Mouse (Mus musculus) heart, embryonic 16.5 days (tissue): ENCODE measurements at regions not wholly inside any gene's neighbourhood (a gene's known extent, or its start where the extent isn't known, plus 50 kb on each side); places are given as distances from the start of the nearest gene placed in this dataset.
A peak's percentile ranks its signal among the peaks of the same experiment; 100 is the strongest.

Source experiments
- ATAC-seq: fragments of 200-750 bp; cut with Nextera tagmentation; replicated peaks from 2 replicates; pipeline ENCODE4 v1.8.0; 2017; ENCODE audit warnings: moderate number of reproducible peaks; ENCODE audit not compliant: insufficient read depth, low FRiP score; ENCODE audit errors: extremely low read depth
- H3K27ac ChIP-seq: fragments of 300-500 bp; sonication (generic); 2 replicates; pipeline ENCODE4 v1.5.1; 2014; ENCODE audit warnings: mild to moderate bottlenecking, low read length, control low read depth, moderate library complexity
- H3K27me3 ChIP-seq: fragments of 300-500 bp; sonication (generic); 2 replicates; pipeline ENCODE4 v1.6.1; 2014; ENCODE audit warnings: low read length, mixed read lengths; ENCODE audit not compliant: control insufficient read depth, insufficient read depth
- H3K36me3 ChIP-seq: fragments of 300-500 bp; sonication (generic); 2 replicates; pipeline ENCODE4 v1.6.1; 2014; ENCODE audit not compliant: control insufficient read depth, insufficient read depth
- H3K4me1 ChIP-seq: fragments of 300-500 bp; sonication (generic); 2 replicates; pipeline ENCODE4 v1.6.1; 2014; ENCODE audit warnings: low read length, mixed read lengths; ENCODE audit not compliant: control insufficient read depth, insufficient read depth
- H3K4me2 ChIP-seq: fragments of 300-500 bp; sonication (generic); 2 replicates; pipeline ENCODE4 v1.6.1; 2014; ENCODE audit warnings: low read depth, mild to moderate bottlenecking, control low read depth, low read length
- H3K4me3 ChIP-seq: fragments of 300-500 bp; sonication (generic); 2 replicates; pipeline ENCODE4 v1.5.1; 2014; ENCODE audit warnings: mild to moderate bottlenecking, control low read depth, low read length
- H3K9ac ChIP-seq: fragments of 300-500 bp; sonication (generic); 2 replicates; pipeline ENCODE4 v1.6.1; 2014; ENCODE audit warnings: low read length, control low read depth
- H3K9me3 ChIP-seq: fragments of 300-500 bp; sonication (generic); replicated peaks from 2 replicates; pipeline ENCODE4 v1.6.1; 2016; ENCODE audit warnings: low read length; ENCODE audit not compliant: control insufficient read depth
- WGBS: fragments of 180-500 bp; shearing (Covaris S2); extraction: QIAGEN DNeasy Blood & Tissue Kit; methylation state at CpG from one replicate; pipeline ENCODE4 v1.1.7; 2014; 5-methylcytosine and 5-hydroxymethylcytosine counted together

DNA sequence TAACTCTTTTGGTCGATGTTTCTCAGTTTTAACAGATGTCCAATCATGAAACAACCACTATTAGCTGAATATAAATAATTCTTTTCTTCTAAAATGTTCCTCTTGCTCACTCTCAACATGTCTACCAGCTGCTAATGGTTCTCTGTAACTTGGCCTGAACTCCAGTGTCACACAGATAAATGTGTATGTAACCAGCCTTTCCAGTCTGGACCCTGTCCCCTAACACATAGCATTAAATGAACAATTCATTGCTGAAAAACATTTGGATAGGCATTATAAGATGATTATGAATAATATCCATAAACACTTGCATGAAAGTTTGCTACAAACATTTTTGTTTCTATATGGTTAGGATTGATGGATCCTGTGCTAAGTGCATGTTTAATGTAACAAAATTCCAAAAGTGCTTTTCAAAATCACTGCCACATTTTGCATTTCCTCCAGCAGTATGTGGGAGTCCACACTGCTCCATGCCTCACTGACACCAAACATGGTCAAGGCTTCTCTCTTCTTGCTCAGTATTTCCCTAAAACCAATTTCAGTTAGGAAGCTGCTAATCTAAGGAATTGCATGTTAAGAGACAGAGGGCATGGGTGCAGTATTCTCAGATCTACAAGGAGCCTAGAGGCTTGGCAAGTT, 82.1 kb upstream of the Thbs1 start:
- no peak for ATAC-seq
- Histone ChIP-seq H3K4me2 (no peak overlapping the region), H3K4me1 (no peaks in the 10 kb centered on the region), H3K36me3 (no peaks in the 10 kb centered on the region), H3K9ac (no peak overlapping the region), H3K27ac (no peak overlapping the region), H3K9me3 (no peaks in the 10 kb centered on the region), H3K27me3 (no peaks in the 10 kb centered on the region), H3K4me3 (no peak overlapping the region)
- 60% methylated on average over 1 of the region's 1 CpGs for whole genome bisulfite sequencing

DNA sequence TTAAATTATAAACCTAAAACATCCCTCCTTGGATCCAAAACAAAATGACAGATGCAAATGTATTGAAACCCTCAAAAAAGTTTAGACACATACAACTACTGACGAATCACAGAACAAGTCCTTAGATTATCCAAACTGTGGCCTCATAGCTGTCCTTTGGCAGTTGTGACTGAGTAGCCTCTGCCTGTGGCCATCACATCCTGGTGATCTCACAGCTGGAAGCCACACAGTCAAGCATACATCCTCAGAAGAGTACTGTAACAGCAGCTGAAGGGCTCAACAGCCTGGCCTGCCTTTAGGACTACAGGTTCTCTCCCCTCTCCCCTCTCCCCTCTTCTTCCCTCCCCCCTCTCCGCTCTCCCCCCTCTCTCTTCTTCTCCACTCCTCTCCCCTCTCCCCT, 80.0 kb upstream of the Thbs1 start:
- Histone ChIP-seq H3K36me3 (no peaks in the 10 kb centered on the region), H3K4me3 (no peak overlapping the region), H3K4me2 (no peak overlapping the region), H3K27me3 (no peaks in the 10 kb centered on the region), H3K9ac (no peak overlapping the region), H3K27ac (no peak overlapping the region), H3K9me3 (no peaks in the 10 kb centered on the region), H3K4me1 (no peaks in the 10 kb centered on the region)
- no peak for ATAC-seq
- WGBS = 70% methylated on average over 2 of the region's 2 CpGs

DNA sequence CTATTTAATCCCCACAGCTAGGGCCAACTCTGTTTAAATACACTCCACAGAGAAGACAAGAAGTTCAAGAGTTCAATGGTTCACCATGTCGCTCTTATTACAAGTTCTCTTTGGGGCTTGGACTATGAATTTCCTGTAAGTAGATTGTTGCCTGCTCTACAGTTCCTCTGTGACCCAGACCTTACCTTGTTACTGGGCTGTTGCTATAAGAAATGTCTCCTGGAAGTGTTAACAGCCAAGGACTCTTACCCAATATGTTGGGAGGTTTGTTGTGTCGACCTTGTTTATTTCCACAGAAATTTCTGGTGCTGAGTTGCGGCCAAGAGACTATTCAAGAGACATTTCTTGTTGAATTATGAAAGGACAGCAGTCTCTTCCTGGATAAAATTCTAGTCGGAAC, 78.3 kb upstream of the Thbs1 start:
- Histone ChIP-seq H3K4me2 (no peak overlapping the region), H3K9ac (no peak overlapping the region), H3K27ac (no peak overlapping the region), H3K4me3 (no peak overlapping the region), H3K36me3 (no peaks in the 10 kb centered on the region), H3K9me3 (no peaks in the 10 kb centered on the region), H3K27me3 (no peaks in the 10 kb centered on the region), H3K4me1 (no peaks in the 10 kb centered on the region)
- ATAC-seq = no peak
- WGBS = 78% methylated on average over 4 of the region's 4 CpGs

DNA sequence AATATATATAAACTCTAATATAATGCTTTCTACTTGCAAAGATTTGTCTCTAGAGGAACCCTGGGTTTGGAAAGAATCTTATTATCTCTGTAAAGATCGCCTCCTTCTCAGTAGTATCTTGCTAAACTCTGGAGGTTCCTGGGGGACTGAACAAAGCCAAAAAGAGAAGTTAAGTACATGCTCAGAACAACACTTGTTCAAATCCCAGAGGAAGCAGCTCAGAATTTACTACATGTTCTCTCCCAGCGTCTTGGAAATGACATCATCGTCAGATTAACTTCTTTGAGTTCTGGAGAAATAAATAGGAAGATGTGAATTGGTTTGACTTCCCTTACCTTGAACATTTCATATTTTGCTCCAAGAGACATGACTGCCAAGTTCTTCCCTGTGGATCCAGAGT, 77.7 kb upstream of the Thbs1 start:
- no peak overlapping the region for H3K4me2 ChIP-seq
- no peaks in the 10 kb centered on the region for H3K9me3 ChIP-seq
- no peak overlapping the region for H3K9ac ChIP-seq
- H3K36me3 ChIP-seq = no peaks in the 10 kb centered on the region
- H3K27me3 ChIP-seq = no peaks in the 10 kb centered on the region
- no peak for ATAC-seq
- H3K4me3 ChIP-seq = no peak overlapping the region
- H3K4me1 ChIP-seq = peaks cover 5% of the 10 kb centered on the region; the same call in 1 of the 2 replicates
- WGBS = 69% methylated on average over 3 of the region's 3 CpGs
- H3K27ac ChIP-seq = no peak overlapping the region

DNA sequence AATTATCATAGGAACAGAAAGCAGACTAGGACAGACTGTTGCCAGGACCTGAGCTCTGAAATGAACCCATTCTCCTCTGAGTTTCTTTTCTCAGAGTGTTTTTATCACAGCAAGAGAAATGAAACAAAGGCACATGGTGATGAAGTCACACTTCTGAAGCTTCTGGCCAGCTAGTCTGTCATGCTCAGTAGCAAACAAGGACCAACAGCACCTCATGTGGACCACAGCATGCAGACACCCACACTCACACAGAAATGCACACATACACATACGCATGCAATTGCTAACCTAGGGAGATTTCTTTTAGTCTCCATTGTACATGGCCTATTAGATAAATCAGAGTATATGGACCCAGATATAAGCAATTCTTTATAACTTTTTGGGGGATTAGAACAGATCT, 76.3 kb upstream of the Thbs1 start:
- Histone ChIP-seq H3K4me1 (peaks cover 10% of the 10 kb centered on the region), H3K27ac (no peak overlapping the region), H3K36me3 (no peaks in the 10 kb centered on the region), H3K4me3 (no peak overlapping the region), H3K9me3 (no peaks in the 10 kb centered on the region), H3K27me3 (no peaks in the 10 kb centered on the region), H3K4me2 (no peak overlapping the region), H3K9ac (no peak overlapping the region)
- 97% methylated on average over 1 of the region's 1 CpGs for WGBS
- no peak for ATAC-seq

DNA sequence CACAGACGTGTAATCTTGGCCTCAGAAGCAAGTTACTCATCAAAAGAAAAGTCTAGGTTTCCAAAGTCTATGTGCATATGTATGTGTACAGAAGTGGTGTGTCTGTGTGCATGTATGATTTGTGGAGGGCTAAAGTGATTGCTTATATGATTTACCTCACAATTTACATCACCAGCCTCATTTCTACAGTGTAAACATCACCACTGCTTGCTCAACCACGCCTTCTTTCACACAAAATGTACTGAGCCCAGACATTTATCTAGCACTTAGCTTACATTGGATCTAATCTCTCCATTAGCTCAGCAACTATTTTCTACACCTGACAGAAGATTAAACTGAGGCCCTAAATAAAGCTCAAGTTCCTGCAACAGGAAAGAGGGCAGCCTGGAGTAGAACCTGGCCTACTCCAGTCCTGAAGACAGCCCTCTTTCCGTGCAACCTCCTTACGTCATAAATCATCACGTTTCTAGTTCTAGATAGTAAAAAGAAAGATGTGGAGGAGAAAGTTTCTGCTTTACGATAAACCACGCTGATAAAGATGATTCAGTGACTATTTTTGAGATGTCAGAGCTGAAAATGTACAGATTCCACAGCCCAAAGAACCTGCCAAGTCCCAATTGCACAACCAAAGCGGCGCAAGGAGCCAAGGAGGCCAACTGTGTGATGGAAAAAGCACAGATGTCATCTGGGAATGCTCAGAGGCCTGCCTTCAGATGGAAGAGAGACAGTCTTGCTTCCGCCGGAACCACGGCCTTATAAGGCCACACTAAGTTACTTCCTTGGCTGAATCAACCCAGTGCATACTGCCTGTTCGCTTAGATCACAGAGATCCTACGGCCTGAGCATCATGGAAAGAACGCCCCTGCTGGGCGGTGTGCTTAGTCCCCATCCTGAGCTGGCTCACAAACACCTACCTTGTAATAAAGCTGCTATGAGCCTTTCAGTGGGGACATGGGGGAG, 72.5 kb upstream of the Thbs1 start:
- peak; percentile 83 for ATAC-seq
- no peak overlapping the region for H3K4me2 ChIP-seq
- H3K36me3 ChIP-seq = no peaks in the 10 kb centered on the region
- no peak overlapping the region for H3K4me3 ChIP-seq
- H3K27ac ChIP-seq = peak overlapping the region; percentile 34
- peaks cover 12% of the 10 kb centered on the region for H3K4me1 ChIP-seq
- no peaks in the 10 kb centered on the region for H3K27me3 ChIP-seq
- no peak overlapping the region for H3K9ac ChIP-seq
- no peaks in the 10 kb centered on the region for H3K9me3 ChIP-seq
- WGBS = 60% methylated on average over 16 of the region's 16 CpGs

DNA sequence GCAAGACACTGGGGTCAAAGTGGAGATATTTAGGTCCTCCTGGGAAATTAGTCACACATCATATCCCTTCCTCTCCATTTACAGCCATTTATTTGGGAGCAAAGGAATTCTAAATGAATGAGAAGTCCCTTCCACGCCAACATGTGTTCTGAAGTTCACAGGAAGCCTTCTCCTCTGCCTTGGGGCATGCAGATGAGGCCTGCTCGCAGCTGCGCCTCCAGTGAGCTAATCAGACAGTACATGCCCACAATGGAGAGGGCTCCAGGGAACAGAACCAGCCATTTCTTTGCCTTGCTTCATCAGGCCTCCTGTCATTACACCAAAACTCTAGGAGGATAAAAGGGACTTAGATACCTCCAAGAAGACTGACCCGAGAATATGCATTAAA, 71.9 kb upstream of the Thbs1 start:
- Histone ChIP-seq H3K36me3 (no peaks in the 10 kb centered on the region), H3K4me2 (no peak overlapping the region), H3K27ac (peak overlapping the region; percentile 34), H3K4me1 (peaks cover 12% of the 10 kb centered on the region), H3K4me3 (no peak overlapping the region), H3K27me3 (no peaks in the 10 kb centered on the region), H3K9ac (no peak overlapping the region), H3K9me3 (no peaks in the 10 kb centered on the region)
- ATAC-seq = no peak
- WGBS = 71% methylated on average over 4 of the region's 4 CpGs

DNA sequence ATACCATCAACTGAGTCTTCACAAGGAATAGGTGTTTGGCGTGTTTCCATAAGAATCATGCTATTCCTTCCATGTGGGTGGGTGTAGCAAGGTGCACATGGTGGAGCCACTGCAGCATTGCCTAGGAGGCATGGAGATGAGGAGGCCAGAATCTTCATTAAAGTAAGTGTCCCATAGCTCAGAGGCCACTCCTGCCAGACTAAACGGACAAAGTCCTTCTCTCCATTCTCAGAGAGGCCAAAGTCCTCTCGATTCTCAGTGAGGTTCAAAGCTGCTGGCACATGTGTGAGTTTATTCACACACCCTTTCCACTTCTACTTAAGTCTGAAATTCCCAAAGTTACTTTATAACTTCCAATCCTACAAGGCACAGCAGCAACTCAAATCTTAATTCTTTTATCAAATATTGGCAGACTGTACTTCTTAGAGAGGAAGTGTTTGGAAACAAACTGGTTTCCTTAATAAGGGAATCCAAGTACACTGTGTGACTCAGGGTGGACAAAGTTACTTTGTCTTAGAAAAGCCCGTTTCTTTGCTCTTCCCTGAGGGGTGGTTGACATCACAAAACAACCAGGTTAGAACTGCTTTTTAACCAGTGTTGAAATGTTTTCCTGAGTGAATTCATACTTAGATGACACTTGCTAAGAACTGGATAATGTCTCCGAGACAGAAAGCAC, 69.2 kb upstream of the Thbs1 start:
- ATAC-seq = no peak
- peaks cover 12% of the 10 kb centered on the region for H3K4me1 ChIP-seq
- no peaks in the 10 kb centered on the region for H3K9me3 ChIP-seq
- no peak overlapping the region for H3K4me2 ChIP-seq
- H3K9ac ChIP-seq = no peak overlapping the region
- 0 out of 2 replicates have a peak overlapping the region, but pooled peaks have one; percentile 39 for H3K27ac ChIP-seq
- H3K27me3 ChIP-seq = no peaks in the 10 kb centered on the region
- no peak overlapping the region for H3K4me3 ChIP-seq
- H3K36me3 ChIP-seq = no peaks in the 10 kb centered on the region
- 67% methylated on average over 5 of the region's 5 CpGs for WGBS

DNA sequence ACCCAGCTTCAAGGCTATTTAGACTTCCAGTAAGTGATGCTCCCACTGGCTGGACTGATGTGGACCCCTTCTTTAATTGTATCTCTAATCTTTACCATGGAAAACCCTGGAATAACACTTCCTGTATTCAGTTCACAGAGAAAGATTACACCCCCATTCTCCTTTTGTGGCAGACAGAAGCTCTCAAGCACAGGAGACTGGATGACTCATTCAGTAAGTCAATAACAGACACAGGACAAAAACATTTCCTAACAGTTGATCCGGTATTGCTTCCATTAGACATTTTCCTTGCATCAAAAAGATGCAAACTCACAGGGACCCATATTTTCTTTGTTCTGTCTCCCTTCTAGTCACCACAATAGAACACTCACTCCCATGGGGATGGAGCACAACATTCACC, 67.0 kb upstream of the Thbs1 start:
- Histone ChIP-seq H3K4me2 (no peak overlapping the region), H3K9me3 (no peaks in the 10 kb centered on the region), H3K27me3 (no peaks in the 10 kb centered on the region), H3K36me3 (no peaks in the 10 kb centered on the region), H3K9ac (no peak overlapping the region), H3K4me1 (peaks cover 2% of the 10 kb centered on the region; the same call in 1 of the 2 replicates), H3K27ac (no peak overlapping the region), H3K4me3 (no peak overlapping the region)
- WGBS = 49% methylated on average over 1 of the region's 1 CpGs
- no peak for ATAC-seq
